Mouse (Mus musculus): Measurements from ENCODE around the gene Ecm2.

- TF ChIP-seq CTCF (IDR thresholded peaks at IDR 0.05; ENCODE audit: low read depth, low read length) (no peak), POLR2A (IDR thresholded peaks at IDR 0.05; ENCODE audit: extremely low read depth, insufficient read depth, low read length) (no peak)
Measured at GRCm38 (mm10) chr13:49549616-49550015, 45.0 kb downstream of the Ecm2 start.

Measured in liver, adult 2 months (tissue).